In genomic region chr2:106722020-106722419, GRCm38 (mm10) we compare ENCODE assay signal across 28 mouse cellular contexts. TPM values are rescaled to one million over a fixed set of nuclear protein-coding genes. Genes with fewer than 3 reads are reported as not detected.
DNase-seq lines count a peak whose midpoint lies in the region; ATAC-seq and TF ChIP-seq lines count a peak whose summit lies in the region.
"Had no signal": no experiment of that assay in that cellular context is flagged by ENCODE, and none has a peak within 500 bp of the region (broad histone marks: within the 10 kb centered on the region; RNA-seq: fewer than 3 reads in every experiment).

No protein-coding gene starts in this region.

- WGBS in forebrain, embryonic 11.5 days, result 83% methylated on average over 4 of the region's 4 CpGs
- WGBS in forebrain, embryonic 10.5 days, result 79% methylated on average over 4 of the region's 4 CpGs
- WGBS in kidney, postnatal 0 days, result 56% methylated on average over 4 of the region's 4 CpGs
- 42% methylated on average over 4 of the region's 4 CpGs for WGBS in embryonic facial prominence, embryonic 14.5 days
- 27% methylated on average over 4 of the region's 4 CpGs for WGBS in limb, embryonic 14.5 days

- H3K27ac ChIP-seq in forebrain, embryonic 11.5 days (ENCODE audit: low read depth, low read length), result no peak overlapping the region
- H3K27ac ChIP-seq in forebrain, embryonic 10.5 days, result no peak overlapping the region
- no peak overlapping the region for H3K27ac ChIP-seq in kidney, postnatal 0 days
- no peak overlapping the region for H3K27ac ChIP-seq in embryonic facial prominence, embryonic 14.5 days (replicated peaks; ENCODE audit: low read depth, low read length)
- H3K27ac ChIP-seq in limb, embryonic 14.5 days (replicated peaks; ENCODE audit: low read depth, low read length), result no peak overlapping the region
- H3K27ac ChIP-seq: heart, adult 2 months; heart, embryonic 13.5 days; hindbrain, embryonic 15.5 days had no signal

- peaks cover 6% of the 10 kb centered on the region; the same call in 1 of the 2 replicates for H3K4me1 ChIP-seq in forebrain, embryonic 11.5 days (replicated peaks; ENCODE audit: control insufficient read depth, insufficient read depth, low read length)
- peaks cover 54% of the 10 kb centered on the region for H3K4me1 ChIP-seq in forebrain, embryonic 10.5 days
- no peaks in the 10 kb centered on the region for H3K4me1 ChIP-seq in kidney, postnatal 0 days (replicated peaks; ENCODE audit: insufficient read depth, low read length)
- H3K4me1 ChIP-seq in embryonic facial prominence, embryonic 14.5 days (ENCODE audit: control insufficient read depth, insufficient read depth, low read length), result peaks cover 41% of the 10 kb centered on the region
- H3K4me1 ChIP-seq in limb, embryonic 14.5 days (ENCODE audit: control insufficient read depth, insufficient read depth, low read length), result peaks cover 28% of the 10 kb centered on the region

- no peak for ATAC-seq in forebrain, embryonic 11.5 days (replicated peaks; ENCODE audit: low FRiP score)
- ATAC-seq in kidney, postnatal 0 days (replicated peaks; ENCODE audit: low FRiP score, low read depth), result no peak
- peak; percentile 87 for ATAC-seq in embryonic facial prominence, embryonic 14.5 days (ENCODE audit: low read depth)
- ATAC-seq in limb, embryonic 14.5 days (ENCODE audit: low FRiP score, low read depth), result 0 out of 2 replicates have a peak, but pooled peaks have one; percentile 48
- ATAC-seq: forebrain, embryonic 13.5 days; forebrain, embryonic 16.5 days; Patski had no signal

- H3K4me3 ChIP-seq in forebrain, embryonic 11.5 days (ENCODE audit: low read depth, low read length), result no peak overlapping the region
- no peak overlapping the region for H3K4me3 ChIP-seq in forebrain, embryonic 10.5 days
- H3K4me3 ChIP-seq in kidney, postnatal 0 days (replicated peaks; ENCODE audit: low read depth, low read length), result no peak overlapping the region
- H3K4me3 ChIP-seq in embryonic facial prominence, embryonic 14.5 days (ENCODE audit: low read depth, low read length), result no peak overlapping the region
- H3K4me3 ChIP-seq in limb, embryonic 14.5 days (replicated peaks; ENCODE audit: low read length), result no peak overlapping the region
- H3K4me3 ChIP-seq: embryonic facial prominence, embryonic 13.5 days; forebrain, embryonic 13.5 days; heart, adult 2 months; heart, embryonic 10.5 days; heart, embryonic 13.5 days; hindbrain, embryonic 12.5 days; hindbrain, embryonic 15.5 days had no signal

- DNase-seq in forebrain, embryonic 11.5 days (ENCODE audit: low spot score), result peak; percentile 20
- no peak for DNase-seq in forebrain, embryonic 10.5 days (ENCODE audit: extremely low spot score, low spot score)
- DNase-seq in kidney, postnatal 0 days (ENCODE audit: low spot score), result peak; percentile 25
- DNase-seq in kidney, postnatal 10 days, result no peak
- DNase-seq in embryonic facial prominence, embryonic 14.5 days (ENCODE audit: low spot score), result peak; percentile 75
- peak; percentile 42 for DNase-seq in limb, embryonic 14.5 days (ENCODE audit: low spot score)
- no peak for DNase-seq in heart, postnatal 4 days
- DNase-seq: adrenal gland, postnatal 10 days; adrenal gland, postnatal 36 days; B cell, adult 2 months; cerebellum, adult 18-20 months; cerebellum, adult 9-10 months; cerebellum, postnatal 14 days; gastrocnemius, postnatal 10 days; gastrocnemius, postnatal 36 days; heart, adult 2 months; heart, postnatal 14 days had no signal

- no peaks in the 10 kb centered on the region for H3K27me3 ChIP-seq in forebrain, embryonic 11.5 days (ENCODE audit: control insufficient read depth, insufficient read depth, low read length)
- no peaks in the 10 kb centered on the region for H3K27me3 ChIP-seq in forebrain, embryonic 10.5 days (ENCODE audit: poor library complexity, severe bottlenecking)
- H3K27me3 ChIP-seq in kidney, postnatal 0 days (ENCODE audit: insufficient read depth, low read length), result no peaks in the 10 kb centered on the region
- H3K27me3 ChIP-seq in embryonic facial prominence, embryonic 14.5 days (replicated peaks; ENCODE audit: control insufficient read depth, insufficient read depth, low read length), result no peaks in the 10 kb centered on the region
- H3K27me3 ChIP-seq in limb, embryonic 14.5 days (ENCODE audit: control insufficient read depth, insufficient read depth, low read length), result no peaks in the 10 kb centered on the region
- H3K27me3 ChIP-seq: CH12.LX; embryonic facial prominence, embryonic 13.5 days; forebrain, embryonic 13.5 days; heart, embryonic 13.5 days; hindbrain, embryonic 12.5 days; hindbrain, embryonic 15.5 days had no signal

- H3K9me3 ChIP-seq in forebrain, embryonic 11.5 days (ENCODE audit: control insufficient read depth, low read length), result no peaks in the 10 kb centered on the region
- no peaks in the 10 kb centered on the region for H3K9me3 ChIP-seq in forebrain, embryonic 10.5 days
- H3K9me3 ChIP-seq in kidney, postnatal 0 days (replicated peaks; ENCODE audit: low read length), result no peaks in the 10 kb centered on the region
- no peaks in the 10 kb centered on the region for H3K9me3 ChIP-seq in embryonic facial prominence, embryonic 14.5 days (ENCODE audit: control insufficient read depth, low read length)
- no peaks in the 10 kb centered on the region for H3K9me3 ChIP-seq in limb, embryonic 14.5 days (ENCODE audit: control insufficient read depth, low read length)
- H3K9me3 ChIP-seq: embryonic facial prominence, embryonic 13.5 days; forebrain, embryonic 13.5 days; heart, embryonic 10.5 days; heart, embryonic 13.5 days; hindbrain, embryonic 12.5 days; hindbrain, embryonic 15.5 days had no signal

- peaks cover 2% of the 10 kb centered on the region; the same call in 1 of the 2 replicates for H3K36me3 ChIP-seq in forebrain, embryonic 11.5 days (ENCODE audit: control insufficient read depth, insufficient read depth, low read length)
- peaks cover 25% of the 10 kb centered on the region for H3K36me3 ChIP-seq in forebrain, embryonic 10.5 days (replicated peaks)
- no peaks in the 10 kb centered on the region for H3K36me3 ChIP-seq in kidney, postnatal 0 days (ENCODE audit: insufficient read depth, low read length)
- 0 out of 2 replicates have a peak, but pooled peaks cover 10% of the 10 kb centered on the region for H3K36me3 ChIP-seq in embryonic facial prominence, embryonic 14.5 days (ENCODE audit: control insufficient read depth, insufficient read depth, low read length)
- 0 out of 2 replicates have a peak, but pooled peaks cover 9% of the 10 kb centered on the region for H3K36me3 ChIP-seq in limb, embryonic 14.5 days (ENCODE audit: control insufficient read depth, insufficient read depth, low read length)
- H3K36me3 ChIP-seq: G1E; hindbrain, embryonic 15.5 days had no signal

- TF ChIP-seq CTCF in kidney, postnatal 0 days (IDR thresholded peaks at IDR 0.05; ENCODE audit: low read depth), result no peak

- no peak overlapping the region for H3K4me2 ChIP-seq in forebrain, embryonic 11.5 days (ENCODE audit: low read depth, low read length, severe bottlenecking)
- no peak overlapping the region for H3K4me2 ChIP-seq in kidney, postnatal 0 days (ENCODE audit: low read length)
- H3K4me2 ChIP-seq in embryonic facial prominence, embryonic 14.5 days (ENCODE audit: low read depth, low read length), result no peak overlapping the region
- no peak overlapping the region for H3K4me2 ChIP-seq in limb, embryonic 14.5 days (replicated peaks; ENCODE audit: low read depth, low read length, severe bottlenecking)
- H3K4me2 ChIP-seq: embryonic facial prominence, embryonic 13.5 days; forebrain, embryonic 13.5 days; heart, embryonic 13.5 days; hindbrain, embryonic 12.5 days; hindbrain, embryonic 15.5 days had no signal

- no peak overlapping the region for H3K9ac ChIP-seq in forebrain, embryonic 11.5 days (ENCODE audit: low read length)
- H3K9ac ChIP-seq in kidney, postnatal 0 days (ENCODE audit: low read depth, low read length), result no peak overlapping the region
- no peak overlapping the region for H3K9ac ChIP-seq in embryonic facial prominence, embryonic 14.5 days (ENCODE audit: low read depth, low read length)
- H3K9ac ChIP-seq in limb, embryonic 14.5 days (ENCODE audit: low read depth, low read length, severe bottlenecking), result no peak overlapping the region
- H3K9ac ChIP-seq: embryonic facial prominence, embryonic 13.5 days; forebrain, embryonic 13.5 days; heart, embryonic 13.5 days; hindbrain, embryonic 12.5 days; hindbrain, embryonic 15.5 days had no signal

- TF ChIP-seq POLR2A in limb, embryonic 14.5 days (IDR thresholded peaks at IDR 0.05; ENCODE audit: borderline replicate concordance, extremely low read depth, insufficient read depth, insufficient read length), result no peak

RNA-seq across cellular contexts. Expression of gene Mpped2, which starts 29.0 kb away (rescaled TPM):
- polyA plus RNA-seq in forebrain, embryonic 11.5 days (2014; fragmentation: Nextera tagmentation; extraction: Ambion mirVana), result 102 and 121 TPM in 2 replicates
- polyA plus RNA-seq in forebrain, embryonic 10.5 days (2016; fragmentation: Nextera tagmentation; extraction: Ambion mirVana), result 41.6 and 48.8 TPM in 2 replicates
- polyA plus RNA-seq in kidney, postnatal 0 days (2015; fragmentation: Nextera tagmentation; extraction: Ambion mirVana), result 30.4 and 33.2 TPM in 2 replicates
- 52.5 and 63.5 TPM in 2 replicates for polyA plus RNA-seq in embryonic facial prominence, embryonic 14.5 days (2014; fragmentation: Nextera tagmentation; extraction: Ambion mirVana)
- polyA plus RNA-seq in limb, embryonic 14.5 days (2012; rRNA removed), result 37.8 and 38.8 TPM in 2 replicates
- 79.5 and 92.9 TPM in 2 replicates for polyA plus RNA-seq in limb, embryonic 14.5 days (2014; fragmentation: Nextera tagmentation; extraction: Ambion mirVana)
- total RNA-seq in heart, postnatal 4 days (2021), result 10 to 100 TPM; 24.9 to 27.7 TPM
- total RNA-seq: CH12.LX; granulocyte monocyte progenitor cell, adult 5-6 weeks had no signal
- polyA plus RNA-seq: G1E had no signal

Comparison
In these comparisons a context has a peak if more than half of its experiments do, and no peak if none do; other contexts are left out.
1. DNase-seq: peak in forebrain, embryonic 11.5 days (single experiment), kidney, postnatal 0 days (single experiment), embryonic facial prominence, embryonic 14.5 days (single experiment) and limb, embryonic 14.5 days (single experiment); none in forebrain, embryonic 10.5 days (single experiment), kidney, postnatal 10 days (single experiment) and heart, postnatal 4 days (single experiment).
2. ATAC-seq: peak in embryonic facial prominence, embryonic 14.5 days (single experiment) and limb, embryonic 14.5 days (single experiment); none in forebrain, embryonic 11.5 days (single experiment) and kidney, postnatal 0 days (single experiment).